Mouse (Mus musculus) thymus, postnatal 14 days (tissue): ENCODE measurements around the gene Pitpnm2.

ENCODE experiments used
- DNase-seq: peaks from one replicate; pipeline ENCODE4 v3.0.0; 2021

Pitpnm2 gene

DNA sequence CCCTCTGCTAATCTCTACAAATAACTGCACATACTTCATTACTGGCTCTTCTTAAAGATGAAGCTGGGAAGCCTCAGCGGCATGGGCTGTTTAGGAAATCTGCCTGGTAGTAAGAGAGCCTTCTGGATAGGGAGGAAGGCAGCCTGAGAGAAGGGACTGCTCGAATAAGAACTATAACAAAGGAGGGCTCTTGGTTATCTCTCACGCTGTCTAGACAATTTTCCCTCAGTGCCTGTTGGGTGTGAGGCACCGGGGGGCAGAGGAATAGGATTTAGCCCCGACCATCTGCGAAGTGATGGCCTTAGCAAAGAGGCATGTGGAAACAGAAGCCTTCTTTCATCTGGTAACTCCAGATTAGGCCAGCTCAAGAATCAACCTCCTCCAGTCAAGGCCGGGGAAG, 2.3 kb downstream of the Pitpnm2 start:
- no peak for DNase-seq

DNA sequence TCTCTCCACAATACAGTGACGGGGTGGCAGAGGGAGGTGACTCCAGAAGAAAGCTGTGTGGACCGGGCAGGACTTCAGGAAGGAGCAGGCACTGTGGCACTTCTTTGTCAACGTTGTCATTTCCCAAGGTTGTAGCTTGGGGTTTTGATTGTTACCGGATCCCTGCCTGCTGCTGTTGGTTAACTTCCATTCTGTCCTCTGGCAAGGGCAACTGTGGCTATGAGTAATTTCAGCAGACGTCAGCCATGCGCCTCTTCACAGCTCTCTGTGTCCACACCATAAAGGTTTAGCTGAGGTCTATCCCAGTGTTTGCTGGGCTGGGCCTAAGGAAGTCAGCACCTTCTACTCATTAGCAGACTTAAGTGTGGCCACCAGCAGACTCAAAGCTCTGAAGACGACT, 4.7 kb downstream of the Pitpnm2 start:
- no peak for DNase-seq

DNA sequence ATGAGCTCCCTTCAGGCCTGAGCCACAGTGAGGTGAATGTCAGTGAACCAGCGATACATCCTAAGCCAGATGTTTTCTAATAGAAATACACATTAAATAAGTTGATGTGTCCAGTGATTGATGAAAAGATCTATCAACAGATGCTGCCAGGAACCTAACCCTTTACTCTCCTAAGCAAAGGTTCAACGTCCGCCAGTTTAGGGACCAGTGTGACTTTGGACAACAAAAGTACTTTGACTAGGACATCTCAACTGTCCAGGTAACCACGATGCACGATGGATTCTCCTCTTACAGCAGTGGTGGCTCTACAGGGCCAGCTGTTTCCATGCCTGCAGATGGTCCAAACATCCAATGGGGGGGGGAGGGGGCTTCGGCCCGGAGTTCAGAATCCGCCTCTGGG, 5.1 kb downstream of the Pitpnm2 start:
- no peak for DNase-seq

- no peak for DNase-seq
Measured at GRCm38 (mm10) chr5:124243236-124243901, 6.2 kb downstream of the Pitpnm2 start.

- DNase-seq = no peak
Measured at GRCm38 (mm10) chr5:124241686-124242444, 7.7 kb downstream of the Pitpnm2 start.

DNA sequence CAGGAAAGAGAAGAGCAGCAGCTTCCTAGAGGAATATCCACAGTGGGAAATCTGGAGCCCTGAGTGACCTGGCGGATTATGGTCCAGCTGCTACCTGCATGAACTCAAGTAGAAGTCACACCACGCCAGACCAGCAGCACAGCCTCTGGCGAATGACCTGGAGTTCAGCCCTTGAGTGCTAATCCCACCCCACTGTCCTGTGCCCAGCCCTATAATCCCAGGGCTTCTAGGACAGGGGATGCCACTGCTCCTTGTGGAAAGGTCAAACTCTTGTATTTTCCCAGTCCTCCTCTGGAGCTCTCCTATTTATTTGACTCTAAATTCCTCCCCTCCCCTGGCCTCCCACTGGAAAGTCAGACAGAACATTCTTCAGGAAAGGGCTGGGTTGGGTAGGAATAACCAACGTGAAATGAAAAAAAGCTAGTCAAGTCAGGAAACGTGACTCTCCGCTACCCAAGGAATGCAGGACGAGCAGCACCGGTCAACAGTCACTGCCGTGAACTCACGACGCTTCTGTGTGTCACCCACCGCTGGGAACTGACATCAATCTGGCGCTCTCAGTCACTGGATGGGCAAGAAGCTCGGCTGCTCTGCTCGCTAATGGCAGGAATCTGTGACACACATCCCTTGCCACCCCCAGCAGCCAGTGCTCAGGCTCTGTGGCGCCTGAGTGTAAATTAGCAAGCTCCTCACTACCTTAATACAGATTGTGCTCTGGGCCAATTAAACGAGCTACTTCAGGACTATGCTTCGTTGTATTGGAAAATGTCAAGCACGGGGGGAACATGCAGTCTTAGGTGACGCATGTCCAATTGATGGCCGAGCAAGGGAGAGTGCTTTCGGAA, 8.5 kb downstream of the Pitpnm2 start:
- DNase-seq = no peak

- DNase-seq = no peak
Measured at GRCm38 (mm10) chr5:124236180-124236579, 13.4 kb downstream of the Pitpnm2 start.

DNA sequence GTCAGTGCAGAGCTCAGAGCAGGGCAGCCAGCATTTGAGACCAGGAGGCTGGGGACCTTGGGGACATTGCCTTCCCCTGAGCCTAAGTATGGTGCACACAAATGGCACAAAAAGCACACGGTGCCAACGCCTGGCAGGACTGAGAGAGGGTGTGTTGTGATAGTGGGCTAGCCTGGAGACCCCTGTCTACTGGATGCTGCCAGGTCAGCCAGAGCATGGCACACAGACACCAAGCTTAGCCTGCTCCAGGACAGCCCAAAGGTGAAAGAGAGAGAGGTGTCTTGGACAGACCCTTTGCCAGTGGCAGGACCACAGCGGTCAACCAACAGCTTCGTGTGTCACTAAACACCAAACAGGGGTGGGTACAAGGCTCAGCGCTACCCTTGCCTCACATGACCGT, 14.8 kb downstream of the Pitpnm2 start:
- DNase-seq = no peak

DNA sequence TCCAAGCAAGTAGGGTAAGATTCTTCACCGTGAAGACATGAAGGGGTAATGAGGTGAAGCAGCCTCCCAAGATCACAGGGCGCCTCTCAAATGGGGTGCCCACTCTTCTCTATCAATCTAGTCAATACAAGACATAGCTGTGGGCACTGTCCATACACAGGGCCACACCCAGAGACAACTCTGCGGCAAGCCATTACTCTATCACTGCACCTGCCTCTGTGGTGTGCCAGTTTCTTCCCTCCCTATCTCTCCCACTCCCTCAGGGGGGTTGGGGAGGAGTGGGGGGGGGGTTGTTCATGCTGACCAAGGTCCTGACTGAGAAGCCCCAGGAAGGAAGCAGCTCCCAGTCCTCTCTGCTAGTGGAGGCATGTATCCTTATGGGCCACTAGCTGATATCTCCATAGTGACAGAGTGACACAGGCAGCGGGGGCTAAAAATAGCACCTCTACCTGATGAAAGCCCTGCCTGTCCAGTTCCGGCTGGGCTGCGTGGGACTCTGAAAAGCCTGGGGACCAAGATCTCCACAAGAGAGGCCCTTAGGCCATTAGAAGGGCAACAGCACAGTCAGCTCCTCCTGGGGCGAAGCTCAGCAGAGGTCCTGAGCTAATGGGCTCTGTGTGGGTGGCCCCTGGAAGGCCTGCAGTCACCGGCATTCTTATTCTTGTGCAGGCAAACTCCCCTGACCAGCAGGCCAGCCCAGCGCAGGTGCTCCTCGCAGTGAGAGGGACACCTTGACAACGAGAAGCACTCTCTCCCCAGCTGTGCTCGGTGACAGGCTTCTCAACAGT, 15.5 kb downstream of the Pitpnm2 start:
- DNase-seq = peak; percentile 58

DNA sequence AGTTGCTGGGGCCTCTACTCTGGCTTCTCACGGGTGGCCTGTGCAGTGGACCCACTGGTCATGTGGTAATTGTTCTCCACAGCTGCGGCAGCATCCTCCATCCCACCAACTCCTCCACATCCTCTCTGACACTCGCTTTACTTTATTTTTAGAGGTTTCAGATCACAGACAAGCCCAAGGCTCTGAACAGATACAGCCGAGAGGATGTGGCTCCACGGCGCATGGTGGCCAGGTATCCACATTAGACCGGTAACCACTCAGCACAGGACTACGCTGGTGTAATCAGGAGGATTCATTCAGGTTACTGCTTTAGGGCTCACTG, 16.5 kb downstream of the Pitpnm2 start:
- peak; percentile 71 for DNase-seq

- DNase-seq = peak; percentile 92
Measured at GRCm38 (mm10) chr5:124232360-124233143, 17.0 kb downstream of the Pitpnm2 start.

GRCm38 (mm10) chr5:124230461-124230860, 19.1 kb downstream of the Pitpnm2 start:
- peak; percentile 62 for DNase-seq

DNA sequence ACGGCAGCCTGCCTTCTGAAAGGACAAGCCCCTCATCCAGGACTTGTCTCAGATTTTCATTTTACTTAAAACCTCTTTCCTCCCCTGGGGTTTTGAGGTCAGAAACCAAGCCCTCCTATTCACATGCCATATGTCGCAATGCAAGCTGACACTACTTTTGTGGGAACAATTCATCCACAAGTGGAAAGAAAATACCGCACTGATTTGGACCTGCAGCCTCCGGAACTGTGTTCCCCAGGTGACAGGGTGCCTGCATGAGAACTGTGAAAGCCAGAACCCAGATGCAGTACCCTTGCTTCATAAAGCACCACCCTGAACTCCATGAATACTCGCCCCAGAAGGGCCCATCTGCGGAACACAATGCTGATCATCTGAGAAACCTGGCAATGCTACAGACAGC, 22.4 kb downstream of the Pitpnm2 start:
- DNase-seq = peak; percentile 51

GRCm38 (mm10) chr5:124226494-124226893, 23.1 kb downstream of the Pitpnm2 start:
- DNase-seq = no peak

GRCm38 (mm10) chr5:124225891-124226290, 23.7 kb downstream of the Pitpnm2 start:
- DNase-seq = peak; percentile 75

DNA sequence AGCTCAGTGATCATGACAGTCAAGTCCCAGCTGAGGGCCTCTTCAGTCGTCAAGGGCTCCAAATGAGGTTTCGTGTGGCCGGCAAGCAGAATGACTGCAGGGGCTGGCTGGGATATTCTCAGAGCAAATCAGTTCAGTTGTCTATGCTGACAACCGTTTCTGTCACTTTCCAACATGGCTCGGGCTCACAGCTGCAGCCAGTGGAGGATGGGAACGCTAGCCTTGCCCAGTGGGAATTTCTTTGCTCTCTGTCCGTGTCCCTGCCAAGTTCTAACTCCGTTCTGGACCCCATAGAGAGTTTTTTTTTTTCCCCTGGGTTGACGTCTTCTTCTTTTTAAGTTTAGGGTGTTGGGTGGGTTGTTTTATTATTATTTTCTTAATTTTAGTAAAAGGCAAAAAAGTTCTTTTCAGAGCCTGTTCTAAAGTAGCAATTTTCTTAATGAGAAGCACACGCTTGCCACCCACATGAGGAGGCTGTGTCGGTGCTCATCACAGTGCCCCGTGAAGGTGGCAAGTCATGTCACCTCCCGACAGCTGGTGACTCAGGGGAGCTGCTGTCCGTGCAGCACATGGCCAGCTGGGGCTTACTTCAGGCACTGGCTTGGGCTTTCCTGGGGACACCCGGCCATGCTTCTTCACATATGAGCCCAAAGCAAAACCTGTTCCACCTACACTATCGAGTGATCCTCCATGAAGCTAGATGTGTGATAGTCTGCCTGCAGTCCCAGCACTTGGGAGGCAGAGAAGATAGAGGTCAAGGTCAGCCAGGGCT, 25.1 kb downstream of the Pitpnm2 start:
- DNase-seq = no peak

DNA sequence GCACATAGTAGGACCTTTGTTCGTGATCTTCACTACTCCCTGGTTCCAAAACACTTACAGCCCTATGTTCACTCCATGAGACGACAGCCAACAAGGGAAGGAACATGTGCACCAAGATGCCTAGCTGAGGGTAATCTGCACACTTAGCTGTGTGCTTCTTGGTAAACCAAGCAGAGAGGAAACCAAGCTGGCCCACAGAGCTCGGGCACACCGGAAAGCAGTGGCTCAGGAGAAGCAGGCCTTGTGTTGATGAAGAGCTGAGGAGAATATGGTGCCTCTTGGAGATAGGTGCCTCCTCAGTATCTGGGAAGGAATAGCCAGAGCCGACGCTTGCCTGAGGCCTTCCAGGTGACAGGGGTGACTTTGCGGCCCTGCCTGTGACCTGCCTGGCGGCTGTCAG, 26.0 kb downstream of the Pitpnm2 start:
- peak; percentile 56 for DNase-seq

- DNase-seq = no peak
Measured at GRCm38 (mm10) chr5:124222696-124223095, 26.9 kb downstream of the Pitpnm2 start.

DNA sequence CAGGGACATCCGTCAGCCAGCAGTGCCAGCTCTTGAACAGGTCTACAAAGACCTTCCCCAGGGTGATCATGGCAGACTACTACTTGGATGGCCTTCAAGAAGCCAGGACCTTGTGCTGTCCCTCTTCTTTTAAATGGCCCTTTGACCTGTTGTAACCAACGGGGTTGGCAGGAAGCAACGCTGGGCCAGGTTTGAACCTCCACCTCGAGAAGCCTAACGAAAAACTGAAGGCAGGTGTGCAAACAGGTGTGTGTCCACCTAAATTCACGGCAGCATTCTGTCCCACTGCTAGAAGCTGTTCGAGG, 27.9 kb downstream of the Pitpnm2 start:
- no peak for DNase-seq

DNA sequence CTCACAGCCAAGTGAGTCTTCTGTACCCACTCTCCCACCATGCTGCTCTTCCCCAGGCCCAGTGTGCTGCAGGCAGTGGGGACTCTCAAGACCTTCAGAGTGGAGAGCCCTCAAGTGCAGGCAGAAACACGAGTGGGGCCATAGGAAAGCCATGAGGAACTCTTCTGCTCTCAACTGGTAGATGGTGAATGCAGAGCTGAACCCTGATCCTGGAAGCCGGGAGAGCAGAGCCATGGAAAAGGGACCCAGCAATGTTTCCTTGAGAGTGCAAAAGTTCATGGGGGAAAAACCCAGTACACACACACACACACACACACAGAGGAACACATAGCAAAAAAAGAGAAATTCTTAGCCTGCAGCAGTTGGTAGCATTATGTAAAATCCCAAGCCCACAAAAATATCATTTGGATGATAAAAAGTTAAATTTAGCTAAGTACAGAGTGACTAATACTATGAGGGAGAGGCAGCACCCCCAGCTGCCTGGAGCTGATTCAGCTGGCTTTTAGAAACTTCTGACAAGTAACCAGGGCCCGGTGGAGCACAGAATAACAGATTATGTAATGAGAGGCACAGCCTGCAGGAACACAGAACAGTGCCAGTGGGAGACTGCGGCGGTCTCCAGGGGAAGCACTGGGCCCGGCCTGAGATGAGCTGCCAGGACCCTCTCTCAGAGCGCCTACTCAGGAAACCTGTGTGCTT, 28.4 kb downstream of the Pitpnm2 start:
- DNase-seq = peak; percentile 58

- no peak for DNase-seq
Measured at GRCm38 (mm10) chr5:124220551-124220950, 29.0 kb downstream of the Pitpnm2 start.
